Mouse (Mus musculus) G1E (cell line): Measurements from ENCODE around the gene Myo3b. TPM values are rescaled to one million over a fixed set of nuclear protein-coding genes. Genes with fewer than 3 reads are reported as not detected.

ENCODE experiments used
- ATAC-seq: 2 replicates; pipeline ENCODE4 v1.8.0; 2016; ENCODE audit warnings: mild to moderate bottlenecking; ENCODE audit not compliant: insufficient number of reproducible peaks, poor library complexity, low FRiP score, severe bottlenecking; ENCODE audit errors: extremely low read depth
- DNase-seq: peaks from one replicate; pipeline ENCODE4 v3.0.0; 2012; ENCODE audit warnings: low spot score
- H3K27me3 ChIP-seq: 2 replicates; pipeline ENCODE4 v1.6.1; 2012; ENCODE audit warnings: mild to moderate bottlenecking, low read length, inconsistent platforms; ENCODE audit not compliant: insufficient read depth
- H3K36me3 ChIP-seq: replicated peaks from 2 replicates; pipeline ENCODE3; 2012; ENCODE audit warnings: mild to moderate bottlenecking, inconsistent platforms
- H3K4me1 ChIP-seq: 2 replicates; pipeline ENCODE4 v1.6.1; 2012; ENCODE audit warnings: low read depth, low read length, inconsistent platforms, mixed read lengths; ENCODE audit not compliant: insufficient read depth
- H3K4me3 ChIP-seq: 2 replicates; pipeline ENCODE4 v1.5.1; 2012; ENCODE audit warnings: low read depth, mild to moderate bottlenecking, inconsistent platforms, low read length, moderate library complexity, mixed read lengths
- H3K9me3 ChIP-seq: replicated peaks from 2 replicates; pipeline ENCODE4 v1.6.1; 2012; ENCODE audit warnings: inconsistent platforms
- CTCF ChIP-seq: IDR thresholded peaks from 2 replicates; pipeline ENCODE4 v1.5.1; 2012; ENCODE audit warnings: low read depth, low read length, inconsistent platforms, mixed read lengths
- GATA1 ChIP-seq: IDR thresholded peaks from 2 replicates; pipeline ENCODE4 v1.6.1; 2012; ENCODE audit warnings: borderline replicate concordance, low read length, inconsistent platforms, mixed read lengths
- GATA2 ChIP-seq: IDR thresholded peaks from 2 replicates; pipeline ENCODE4 v1.6.1; 2012; ENCODE audit warnings: low read depth, low read length, inconsistent platforms, borderline replicate concordance
- POLR2AphosphoS5 ChIP-seq: IDR thresholded peaks from 2 replicates; pipeline ENCODE4 v1.6.1; 2012; ENCODE audit warnings: low read depth, low read length, inconsistent platforms; ENCODE audit not compliant: insufficient replicate concordance
- TAL1 ChIP-seq: conservative IDR thresholded peaks from 2 replicates; pipeline ENCODE4 v1.6.1; 2012; ENCODE audit warnings: low read depth, low read length, inconsistent platforms, mixed read lengths
- polyA plus RNA-seq: library from polyadenylated mRNA; stranded (reverse); fragments of >175 nt; gene quantifications from 2 replicates; pipeline ENCODE4 v1.2.3, GENCODE M21; 2012
- total RNA-seq, 2 experiments: library from RNA; stranded (forward) in 1 of 2; stranded (reverse) in 1 of 2; fragments of 200-1000 nt in 1 of 2; fragments of >200 nt in 1 of 2; fragmentation: Nextera tagmentation in 1 of 2; gene quantifications; 2 replicates each; pipeline ENCODE4 v1.2.3; 2014 to 2017

Gene Myo3b
- total and polyA plus RNA-seq, 3 experiments: 0.05 TPM; not detected in 2

DNA sequence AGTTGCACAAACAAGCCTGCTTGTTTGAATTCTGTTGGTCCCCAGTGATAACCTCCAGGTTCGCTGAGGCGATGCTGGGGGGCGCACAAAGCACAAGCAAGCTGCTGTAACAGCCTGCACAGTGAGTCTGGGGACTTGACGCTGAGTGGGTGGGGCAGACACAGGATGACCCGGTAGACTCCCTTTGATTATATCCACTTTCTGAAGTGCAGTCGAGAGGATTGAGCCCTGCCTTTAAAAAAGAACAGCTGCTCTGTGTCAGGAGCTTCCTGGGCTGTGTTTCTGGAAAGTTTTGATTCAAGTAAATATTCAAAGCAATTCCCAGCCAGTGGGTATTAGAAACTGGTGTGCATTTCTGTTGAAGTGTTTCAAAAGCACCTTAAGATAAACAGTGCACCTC, 341.0 kb downstream of the Myo3b start:
- Histone ChIP-seq H3K4me1 (no peaks in the 10 kb centered on the region), H3K27me3 (no peaks in the 10 kb centered on the region), H3K36me3 (no peaks in the 10 kb centered on the region), H3K9me3 (no peaks in the 10 kb centered on the region), H3K4me3 (no peak overlapping the region)
- TF ChIP-seq TAL1: no peak
- no peak for TF ChIP-seq POLR2AphosphoS5
- no peak for TF ChIP-seq GATA2
- TF ChIP-seq GATA1: no peak
- no peak for TF ChIP-seq CTCF
- ATAC-seq: no peak
- no peak for DNase-seq

DNA sequence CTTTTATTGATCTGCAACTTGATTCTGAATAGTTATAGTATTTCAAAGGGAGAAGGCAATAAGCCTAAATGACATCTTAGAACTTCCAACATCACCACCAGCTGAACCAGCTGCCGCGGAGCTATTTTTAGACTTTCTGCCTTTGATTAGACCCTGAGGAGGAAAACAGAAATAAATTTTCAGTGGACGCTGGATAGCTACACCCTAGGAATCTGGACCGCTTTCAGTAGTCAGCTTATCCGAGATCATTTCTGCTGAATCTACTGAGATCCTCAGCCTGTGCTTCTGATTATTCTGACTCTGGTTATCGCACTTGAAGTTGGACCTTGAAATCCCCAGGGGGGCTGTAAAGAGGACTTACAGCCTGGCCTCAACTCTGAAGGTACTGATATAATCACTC, 349.7 kb downstream of the Myo3b start:
- H3K9me3 ChIP-seq: no peaks in the 10 kb centered on the region
- no peaks in the 10 kb centered on the region for H3K4me1 ChIP-seq
- ATAC-seq (no peak), DNase-seq (no peak)
- no peak overlapping the region for H3K4me3 ChIP-seq
- no peaks in the 10 kb centered on the region for H3K27me3 ChIP-seq
- H3K36me3 ChIP-seq: no peaks in the 10 kb centered on the region
- no peak for TF ChIP-seq CTCF
- no peak for TF ChIP-seq GATA1
- TF ChIP-seq POLR2AphosphoS5: no peak
- no peak for TF ChIP-seq GATA2
- TF ChIP-seq TAL1: no peak

DNA sequence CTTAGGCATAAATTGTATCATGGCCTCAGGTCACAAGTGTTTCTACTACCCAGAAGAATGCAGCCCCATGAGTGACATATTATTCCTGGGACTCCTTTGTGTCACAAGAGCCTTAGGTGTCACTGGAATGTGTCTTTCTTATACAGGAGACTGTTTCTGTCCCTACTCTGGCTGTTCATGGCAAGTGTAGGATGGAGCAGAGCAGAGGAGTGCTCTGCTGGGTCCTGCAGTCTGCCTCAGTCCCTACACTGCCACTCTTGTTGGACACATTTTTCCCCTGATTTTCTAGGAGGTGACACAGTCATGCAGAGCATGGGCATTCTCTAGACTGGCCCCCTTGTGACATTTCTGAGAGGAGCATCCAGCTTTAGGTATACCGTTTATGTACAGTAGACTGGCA, 350.2 kb downstream of the Myo3b start:
- H3K4me3 ChIP-seq: no peak overlapping the region
- no peaks in the 10 kb centered on the region for H3K36me3 ChIP-seq
- ATAC-seq (no peak), DNase-seq (no peak)
- no peaks in the 10 kb centered on the region for H3K27me3 ChIP-seq
- H3K4me1 ChIP-seq: no peaks in the 10 kb centered on the region
- TF ChIP-seq TAL1: no peak
- TF ChIP-seq GATA1: no peak
- TF ChIP-seq GATA2: no peak
- TF ChIP-seq CTCF: no peak
- TF ChIP-seq POLR2AphosphoS5: no peak
- no peaks in the 10 kb centered on the region for H3K9me3 ChIP-seq

DNA sequence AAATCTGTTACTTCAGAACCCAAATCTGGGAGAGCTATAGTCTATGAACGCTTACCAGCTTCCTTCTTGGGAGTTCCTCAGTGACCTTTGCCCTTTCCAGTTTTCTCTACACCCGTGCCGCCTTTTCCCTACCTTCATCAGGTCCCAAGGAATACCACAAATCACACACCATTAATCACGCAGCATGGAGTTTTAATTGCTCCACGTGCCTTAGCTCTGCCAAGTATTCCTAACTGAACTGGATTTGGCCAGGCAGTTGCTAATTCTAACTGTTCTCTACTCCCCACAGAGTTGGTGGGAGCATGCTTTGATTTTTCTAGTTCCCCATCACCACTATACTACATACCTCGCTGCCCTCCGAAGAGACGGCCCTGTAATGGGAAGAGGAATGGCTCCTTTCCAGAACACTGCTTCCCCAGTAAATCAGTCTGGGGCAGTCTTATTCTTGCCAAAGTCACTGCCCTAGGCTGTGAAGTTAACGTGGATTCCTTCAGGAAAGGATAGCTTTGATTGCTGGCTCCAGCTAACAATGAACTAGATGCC, 358.9 kb downstream of the Myo3b start:
- Histone ChIP-seq H3K9me3 (no peaks in the 10 kb centered on the region), H3K4me3 (no peak overlapping the region), H3K27me3 (no peaks in the 10 kb centered on the region), H3K4me1 (no peaks in the 10 kb centered on the region), H3K36me3 (no peaks in the 10 kb centered on the region)
- TF ChIP-seq CTCF (no peak), GATA1 (no peak), GATA2 (no peak), TAL1 (no peak), POLR2AphosphoS5 (no peak)
- no peak for ATAC-seq
- DNase-seq: no peak

DNA sequence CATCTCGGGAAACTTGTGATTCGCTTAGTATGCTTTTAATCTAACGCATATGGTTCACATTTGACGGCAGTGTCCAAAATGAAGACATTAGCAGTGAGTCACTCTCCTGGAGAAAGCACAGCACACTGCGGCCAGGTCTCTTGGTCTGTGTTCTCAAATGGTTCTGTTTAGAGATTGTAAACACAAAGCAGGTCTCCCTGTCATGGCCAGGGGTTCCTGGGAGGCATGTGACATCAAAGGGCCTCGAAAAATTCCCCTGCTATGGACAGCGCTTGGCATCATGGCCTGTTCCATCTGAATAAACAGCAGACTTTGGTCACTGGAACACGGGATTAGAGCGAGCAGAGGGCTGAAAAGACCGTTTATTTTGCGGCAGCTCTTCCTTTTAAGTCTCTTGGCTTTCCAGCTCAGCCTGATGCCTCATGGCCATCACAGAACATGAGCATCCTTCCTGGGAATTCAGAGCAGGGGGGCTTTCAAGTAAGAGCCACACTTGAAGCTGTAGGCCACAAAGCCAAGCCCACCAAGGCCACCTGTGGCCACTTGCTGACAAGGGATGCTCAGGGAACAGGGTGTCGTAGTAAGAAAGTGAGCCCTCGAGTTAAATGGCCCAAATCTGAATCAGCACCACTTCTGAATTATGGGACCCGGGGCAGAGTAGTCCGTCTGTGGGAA, 360.7 kb downstream of the Myo3b start:
- H3K36me3 ChIP-seq: no peaks in the 10 kb centered on the region
- H3K27me3 ChIP-seq: no peaks in the 10 kb centered on the region
- H3K4me1 ChIP-seq: no peaks in the 10 kb centered on the region
- H3K9me3 ChIP-seq: no peaks in the 10 kb centered on the region
- ATAC-seq (no peak), DNase-seq (no peak)
- TF ChIP-seq GATA2 (no peak), CTCF (no peak)
- no peak overlapping the region for H3K4me3 ChIP-seq

DNA sequence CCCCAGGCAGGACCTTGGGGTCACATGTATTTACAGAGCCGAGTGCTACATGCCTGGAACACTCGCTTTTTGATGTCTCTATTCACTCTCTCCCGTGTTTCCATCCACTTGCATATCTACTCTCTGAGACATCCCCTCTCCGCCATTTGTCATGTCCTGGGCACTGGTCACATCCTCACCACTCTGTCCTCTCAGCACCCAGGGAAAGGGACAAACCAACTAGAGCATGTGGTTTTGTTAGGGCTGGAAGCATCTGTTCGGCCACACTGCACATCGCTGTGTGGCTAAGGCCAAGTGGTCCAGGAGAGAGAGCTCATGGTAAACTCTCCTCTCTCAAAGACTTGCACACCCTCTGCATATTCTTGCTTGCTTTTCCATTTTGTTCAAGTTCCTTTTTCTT, 361.4 kb downstream of the Myo3b start:
- no peaks in the 10 kb centered on the region for H3K36me3 ChIP-seq
- H3K9me3 ChIP-seq: no peaks in the 10 kb centered on the region
- ATAC-seq: no peak
- H3K27me3 ChIP-seq: no peaks in the 10 kb centered on the region
- TF ChIP-seq POLR2AphosphoS5 (no peak), CTCF (no peak), TAL1 (no peak), GATA2 (no peak), GATA1 (no peak)
- H3K4me1 ChIP-seq: no peaks in the 10 kb centered on the region
- DNase-seq: no peak
- no peak overlapping the region for H3K4me3 ChIP-seq
